Mouse (Mus musculus) cerebellum, postnatal 14 days (tissue): Measurements from ENCODE around the gene Ptges3l.
"Not testable (repeated sequence)": the region's sequence is repeated elsewhere in the genome, so short reads cannot be mapped to it uniquely, and the experiment has no call there.

Experiments used
- DNase-seq, 2 experiments: peaks; one replicate each; pipeline ENCODE4 v3.0.0; 2021; ENCODE audit warnings: mixed read lengths in 2 of 2

The Ptges3l gene

GRCm38 (mm10) chr11:101424925-101425813 is at the start of gene Ptges3l, which contains the start of gene Rundc1:
Ptges3l (minus strand) TSS chr11:101425333.
Rundc1 (plus strand) TSS chr11:101425085.
- DNase-seq, result peak; percentile 99

- no peak for DNase-seq
Observed at GRCm38 (mm10) chr11:101474298-101474697, 49.2 kb upstream of the Ptges3l start.

DNA sequence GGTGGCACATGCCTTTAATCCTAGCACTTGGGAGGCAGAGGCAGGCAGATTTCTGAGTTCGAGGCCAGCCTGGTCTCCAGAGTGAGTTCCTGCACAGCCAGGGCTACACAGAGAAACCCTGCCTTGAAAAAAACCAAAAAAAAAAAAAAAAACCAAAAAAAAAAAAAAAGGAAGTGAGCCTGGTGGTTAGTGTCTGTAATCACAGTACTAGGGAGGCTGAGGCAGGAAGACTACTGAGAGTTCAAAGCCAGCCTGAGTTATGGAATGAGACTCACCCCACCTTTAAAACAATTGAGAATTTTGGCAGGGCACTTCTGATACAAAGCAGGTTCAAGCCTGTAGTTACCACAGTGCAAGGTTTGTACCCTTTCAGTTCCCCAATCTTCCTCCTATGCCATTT is 48.6 kb upstream of the Ptges3l start:
- not testable (repeated sequence) for DNase-seq

GRCm38 (mm10) chr11:101472336-101472735 is 47.2 kb upstream of the Ptges3l start:
- peak; percentile 46 to 71 for DNase-seq

DNA sequence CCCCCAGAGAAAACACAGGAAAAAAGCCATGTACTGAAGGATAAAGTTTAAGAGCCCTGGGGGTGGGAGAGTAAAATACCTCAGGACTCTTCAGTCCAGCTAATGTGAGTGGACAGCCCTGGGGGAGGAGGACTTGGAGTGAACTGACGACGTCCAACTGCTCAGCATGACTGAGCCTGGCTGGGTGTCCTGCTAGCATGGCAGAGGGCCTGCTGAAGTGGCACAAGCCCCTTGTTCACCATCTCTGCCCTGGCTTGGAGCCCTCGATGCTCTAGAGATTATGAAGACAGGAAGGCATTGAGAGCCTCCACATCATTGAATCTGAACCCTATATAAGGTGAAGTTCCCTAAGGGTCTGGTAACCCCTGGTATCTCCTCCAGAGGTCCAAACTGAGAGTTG is 46.8 kb upstream of the Ptges3l start:
- peak; percentile 39 to 46 for DNase-seq

GRCm38 (mm10) chr11:101470206-101470605 is 45.1 kb upstream of the Ptges3l start:
- no peak for DNase-seq

- no peak for DNase-seq
Observed at GRCm38 (mm10) chr11:101469155-101469554, 44.0 kb upstream of the Ptges3l start.

DNA sequence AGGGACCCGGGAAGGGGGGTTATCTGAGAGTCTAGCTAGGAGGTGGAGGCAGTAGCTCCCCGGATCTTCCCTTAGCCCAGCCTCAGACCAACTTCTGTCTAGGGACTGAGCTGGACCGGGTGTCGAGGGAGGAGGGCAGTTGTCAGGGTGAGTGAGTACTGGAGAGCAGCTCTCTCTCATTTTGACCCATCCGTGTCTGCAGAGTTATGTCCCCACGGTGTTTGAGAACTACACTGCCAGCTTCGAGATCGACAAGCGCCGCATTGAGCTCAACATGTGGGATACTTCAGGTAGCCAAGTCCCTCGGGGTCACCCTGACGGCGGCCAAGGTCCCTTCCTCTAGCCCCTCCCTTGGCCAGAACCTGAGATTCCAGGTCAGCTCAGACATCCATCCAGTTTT is 43.6 kb upstream of the Ptges3l start:
- peak in 1 of 2 experiments; percentile 31 for DNase-seq

- no peak for DNase-seq
Observed at GRCm38 (mm10) chr11:101468263-101468688, 43.1 kb upstream of the Ptges3l start.

DNA sequence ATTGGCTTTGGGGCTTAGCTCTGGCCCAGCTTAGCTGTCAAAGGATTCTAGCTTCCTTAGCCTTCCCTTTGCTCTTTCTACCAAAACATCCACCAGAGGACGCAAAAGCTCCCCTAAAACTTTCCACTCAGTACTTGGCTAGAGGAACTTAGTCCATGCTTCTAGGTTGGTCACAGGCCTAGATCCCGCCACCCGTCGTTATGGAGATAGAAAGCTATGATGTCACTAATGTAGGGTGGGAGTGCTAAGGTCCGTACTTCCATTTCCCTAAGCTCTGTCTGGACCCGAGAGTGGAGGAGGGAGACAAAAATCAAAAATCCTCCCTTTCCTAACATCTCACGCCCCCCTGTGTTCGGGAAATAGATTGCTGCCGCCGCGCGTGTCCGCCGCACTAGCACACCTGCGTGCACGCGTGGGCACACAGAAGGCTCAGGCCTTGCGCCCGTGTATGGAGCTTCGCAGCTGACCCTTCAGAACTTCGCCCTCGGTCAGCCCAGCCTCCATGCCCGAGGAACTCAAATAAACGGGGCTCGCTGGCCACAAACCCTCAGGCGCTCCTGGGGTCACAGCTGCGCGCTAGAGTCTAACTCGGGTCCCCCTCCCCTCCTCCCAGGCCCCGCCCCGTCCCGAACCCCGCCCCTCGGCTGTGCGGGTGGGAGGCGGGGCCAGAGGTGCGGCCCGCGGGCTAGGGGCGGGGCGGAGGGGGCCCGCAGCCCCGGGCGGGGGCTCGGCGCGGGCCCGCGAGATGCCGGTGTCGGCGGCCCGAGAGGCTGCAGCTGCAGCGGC is 42.5 kb upstream of the Ptges3l start:
- peak; percentile 81 to 82 for DNase-seq

DNA sequence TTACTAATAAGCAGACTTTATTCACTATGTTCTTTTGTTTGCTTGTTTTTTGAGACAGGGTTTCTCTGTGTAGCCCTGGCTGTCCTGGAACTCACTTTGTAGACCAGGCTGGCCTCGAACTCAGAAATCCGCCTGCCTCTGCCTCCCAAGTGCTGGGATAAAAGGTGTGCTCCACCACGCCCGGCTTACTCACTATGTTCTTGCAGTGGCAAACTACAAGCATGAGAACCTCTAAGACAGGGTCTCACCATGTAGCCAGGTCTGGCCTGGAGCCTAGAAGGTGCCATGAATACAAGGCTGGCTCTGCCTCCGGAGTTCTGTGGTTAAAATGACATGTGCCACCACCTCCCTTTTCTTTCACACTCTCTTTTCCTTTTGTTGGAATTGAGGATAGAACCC is 41.4 kb upstream of the Ptges3l start:
- DNase-seq, result not testable (repeated sequence)

DNA sequence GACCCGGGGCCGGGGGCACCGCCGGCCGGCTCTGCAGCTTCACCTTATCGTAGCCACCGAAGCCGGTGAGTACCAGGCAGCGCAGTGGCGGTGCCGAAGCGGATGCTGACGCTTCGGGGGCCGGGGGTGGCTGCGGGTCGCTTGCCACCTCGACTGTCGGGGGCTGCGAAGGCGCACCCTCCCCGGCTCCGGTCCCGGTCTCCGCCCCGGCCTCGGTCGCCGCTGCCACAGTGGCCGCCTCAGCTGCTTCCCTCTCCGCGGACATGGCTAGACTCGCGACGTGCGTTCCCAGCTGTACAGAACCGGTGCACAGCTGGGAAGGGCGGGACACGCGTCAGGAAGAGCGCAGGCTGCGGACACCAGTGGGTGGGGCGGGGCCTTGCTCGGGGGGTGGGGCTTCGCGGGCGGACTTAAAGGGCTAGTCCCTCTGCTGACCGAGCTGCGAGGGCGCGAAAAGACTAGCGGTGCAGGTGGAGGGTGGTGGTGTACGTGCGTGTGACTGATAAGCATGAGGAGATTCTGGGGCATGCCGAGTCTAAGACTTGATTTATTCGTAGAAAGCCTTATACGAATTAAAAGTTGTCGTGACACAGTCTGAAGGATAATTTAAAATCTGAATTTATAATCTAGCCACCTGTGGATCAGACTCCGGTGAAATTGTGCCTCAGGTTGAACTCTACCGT is 40.9 kb upstream of the Ptges3l start, which contains the start of gene Vat1:
Gene Vat1 (minus strand): TSS at position 362 of the 683 bp plus-strand sequence.
- DNase-seq, result peak; percentile 75 to 81

GRCm38 (mm10) chr11:101465101-101465868 is 40.2 kb upstream of the Ptges3l start:
- DNase-seq, result peak; percentile 55 to 63

DNA sequence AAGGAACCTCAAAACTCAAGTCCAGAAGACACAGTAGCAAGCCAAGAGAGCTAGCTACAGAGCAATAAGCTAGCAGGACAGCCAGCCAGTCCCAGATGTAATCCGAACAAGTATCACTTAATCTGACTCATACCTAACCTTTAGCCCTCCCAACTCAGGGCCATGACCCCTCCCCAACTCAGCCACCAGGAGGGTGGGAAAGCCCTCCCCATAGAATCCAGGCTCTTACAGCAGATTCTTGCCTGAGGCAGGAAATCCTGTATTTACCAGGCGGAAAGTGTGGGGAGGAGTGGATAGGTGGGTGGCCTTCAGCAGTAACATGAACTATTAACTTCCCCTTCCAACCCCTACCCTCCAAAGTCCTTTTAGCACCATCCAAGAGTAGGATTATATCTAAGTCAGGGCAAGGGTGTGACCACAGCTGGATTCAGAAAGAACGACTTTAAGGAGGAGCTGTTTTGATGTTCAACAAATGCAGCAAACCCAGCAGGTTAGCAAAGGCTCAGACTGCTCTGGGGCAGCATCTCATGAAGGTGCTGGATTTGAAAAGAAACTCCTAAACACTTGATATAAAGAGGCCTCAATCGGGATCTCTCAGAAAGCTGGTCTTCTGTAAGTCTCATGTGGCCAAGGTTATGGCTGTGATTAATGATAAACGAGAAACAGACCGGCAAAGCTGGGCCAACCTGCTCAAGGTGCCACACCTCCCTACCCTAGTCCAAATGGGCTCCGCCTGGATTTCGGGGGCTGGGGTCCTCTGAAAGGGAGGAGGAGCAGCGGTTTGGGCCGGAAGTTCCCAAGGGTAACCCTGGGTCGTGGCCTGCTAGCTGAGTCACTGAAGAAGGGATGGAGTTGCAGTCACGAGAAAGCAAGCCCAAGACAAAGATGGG is 39.3 kb upstream of the Ptges3l start, which contains the start of gene Rnd2:
Gene Rnd2 (plus strand): TSS at position 789 of the 890 bp plus-strand sequence.
- DNase-seq, result no peak

- peak in 1 of 2 experiments; percentile 39 for DNase-seq
Observed at GRCm38 (mm10) chr11:101462583-101463440, 37.7 kb upstream of the Ptges3l start.

DNA sequence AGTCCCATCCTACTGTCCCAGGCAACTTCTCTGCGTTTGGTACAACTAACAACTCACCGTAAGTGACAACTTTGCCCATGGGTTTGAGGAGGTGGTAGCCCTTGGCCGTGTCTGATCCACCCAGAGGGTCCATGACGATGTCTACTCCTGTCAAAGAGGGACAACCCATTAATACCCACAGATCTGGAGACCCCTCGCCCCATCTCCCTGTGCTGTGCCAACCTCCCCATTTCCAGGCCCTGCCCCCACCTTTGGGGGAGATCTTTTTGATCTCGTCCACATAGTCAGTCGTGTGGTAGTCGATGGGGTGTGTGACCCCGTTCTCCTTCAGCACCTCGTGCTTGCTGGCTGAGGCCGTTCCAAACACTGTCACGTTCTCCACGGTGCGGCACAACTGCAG is 37.0 kb upstream of the Ptges3l start:
- DNase-seq, result no peak

DNA sequence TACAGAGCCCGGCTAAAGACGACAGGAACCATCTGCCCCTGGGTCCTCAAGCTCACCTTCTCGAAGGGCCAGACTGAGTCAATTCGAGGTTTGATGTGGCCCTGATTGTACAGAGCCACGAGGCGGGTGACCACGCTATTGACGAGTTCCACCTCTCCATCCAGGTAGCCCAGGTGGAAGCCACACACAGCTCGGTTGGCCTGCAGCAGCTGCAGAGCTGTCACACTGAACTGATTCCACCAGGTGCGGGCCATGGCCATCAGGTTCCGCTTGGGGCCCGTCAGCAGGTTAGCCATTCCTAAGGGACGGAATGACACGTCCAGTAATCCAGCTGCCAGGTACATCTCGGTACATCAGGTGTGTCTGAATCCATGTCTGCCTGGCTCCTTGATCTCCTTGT is 35.2 kb upstream of the Ptges3l start:
- DNase-seq, result no peak

- DNase-seq, result no peak
Observed at GRCm38 (mm10) chr11:101459716-101460115, 34.6 kb upstream of the Ptges3l start.

DNA sequence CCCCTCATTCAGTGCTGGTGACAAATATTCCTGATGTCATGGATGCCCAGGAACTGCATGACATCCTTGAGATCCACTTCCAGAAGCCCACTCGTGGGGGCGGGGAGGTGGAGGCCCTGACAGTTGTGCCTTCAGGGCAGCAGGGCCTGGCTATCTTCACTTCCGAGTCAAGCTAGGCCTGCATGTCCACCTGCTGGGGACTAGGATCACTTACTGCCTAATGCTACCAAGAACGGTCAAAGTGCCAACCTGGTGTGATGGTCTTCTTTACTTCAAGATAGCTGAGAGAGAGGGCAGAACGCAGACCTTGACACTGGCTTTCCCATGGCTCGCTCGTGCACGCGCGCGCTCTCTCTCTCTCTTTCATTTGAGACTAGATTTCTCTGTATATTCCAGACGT is 33.1 kb upstream of the Ptges3l start:
- no peak for DNase-seq

DNA sequence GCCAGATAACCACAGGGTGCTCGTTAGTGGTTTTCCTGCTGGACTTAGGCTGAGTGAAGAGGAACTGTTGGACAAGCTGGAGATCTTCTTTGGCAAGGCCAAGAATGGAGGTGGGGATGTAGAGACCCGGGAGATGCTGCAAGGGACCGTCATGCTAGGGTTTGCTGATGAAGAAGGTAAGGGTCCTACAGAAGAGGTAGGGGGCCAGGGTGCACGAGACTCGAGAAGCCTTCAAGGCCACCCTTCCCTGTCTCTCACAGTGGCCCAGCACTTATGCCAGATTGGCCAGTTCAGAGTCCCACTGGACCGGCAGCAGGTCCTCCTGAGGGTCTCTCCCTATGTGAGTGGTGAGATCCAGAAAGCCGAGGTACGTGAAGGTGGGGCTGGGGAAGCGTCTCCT is 32.5 kb upstream of the Ptges3l start:
- no peak for DNase-seq
